Mouse (Mus musculus) c-Kit-positive CD71-positive TER-119-negative erythroid progenitor cells, embryonic 14.5 days (primary cell): ENCODE results near the gene Tmem167.

Experiments
- DNase-seq: peaks from one replicate; pipeline ENCODE4 v3.0.0-alpha.2; 2013; ENCODE audit warnings: low read depth

Tmem167 gene

GRCm38 (mm10) chr13:90183536-90183935 lies 94.6 kb downstream of the Tmem167 start:
- no peak for DNase-seq

GRCm38 (mm10) chr13:90186694-90187093 lies 97.8 kb downstream of the Tmem167 start:
- no peak for DNase-seq

GRCm38 (mm10) chr13:90188021-90188420 lies 99.1 kb downstream of the Tmem167 start:
- DNase-seq, result no peak

GRCm38 (mm10) chr13:90191794-90192193 lies 102.9 kb downstream of the Tmem167 start:
- DNase-seq, result no peak
